Mouse (Mus musculus) layer of hippocampus, postnatal 36 days (tissue): ENCODE data around the gene Ttc22. TPM values are rescaled to one million over a fixed set of nuclear protein-coding genes. Genes with fewer than 3 reads are reported as not detected.
A peak's percentile ranks its signal among the peaks of the same experiment; 100 is the strongest.

Source experiments
- DNase-seq, 2 experiments: peaks; one replicate each; pipeline ENCODE4 v3.0.0; 2022
- total RNA-seq, 2 experiments: library from RNA; stranded (reverse); gene quantifications; 2 replicates each; pipeline ENCODE4 v1.2.3; 2021

The Ttc22 gene
- under 1 TPM; 0.51 to 0.60 TPM for total RNA-seq

GRCm38 (mm10) chr4:106622030-106622493, at the start of gene Ttc22:
Gene Ttc22, plus strand, starts transcription at chr4:106622432.
- DNase-seq = no peak

DNA sequence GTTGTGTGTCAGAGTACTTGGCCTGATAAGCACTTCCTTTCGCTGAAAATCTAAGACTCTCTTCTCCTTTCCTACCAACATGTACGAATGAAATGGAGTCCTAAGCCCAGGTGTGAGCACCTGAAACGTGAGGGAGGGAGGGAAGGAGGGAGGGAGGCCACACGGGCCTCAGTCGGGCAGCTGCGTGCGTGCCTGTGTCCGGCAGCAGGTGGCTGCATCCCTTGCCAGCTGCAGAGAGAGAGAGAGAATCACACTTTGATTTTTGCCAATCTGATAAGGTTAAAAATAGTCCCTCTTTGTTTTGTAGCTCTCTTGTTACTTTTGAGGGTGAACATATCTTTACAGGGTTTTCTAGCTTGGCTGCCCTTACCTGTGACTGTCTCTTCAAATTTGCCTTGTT, 47.2 kb upstream of the Ttc22 start:
- no peak for DNase-seq

DNA sequence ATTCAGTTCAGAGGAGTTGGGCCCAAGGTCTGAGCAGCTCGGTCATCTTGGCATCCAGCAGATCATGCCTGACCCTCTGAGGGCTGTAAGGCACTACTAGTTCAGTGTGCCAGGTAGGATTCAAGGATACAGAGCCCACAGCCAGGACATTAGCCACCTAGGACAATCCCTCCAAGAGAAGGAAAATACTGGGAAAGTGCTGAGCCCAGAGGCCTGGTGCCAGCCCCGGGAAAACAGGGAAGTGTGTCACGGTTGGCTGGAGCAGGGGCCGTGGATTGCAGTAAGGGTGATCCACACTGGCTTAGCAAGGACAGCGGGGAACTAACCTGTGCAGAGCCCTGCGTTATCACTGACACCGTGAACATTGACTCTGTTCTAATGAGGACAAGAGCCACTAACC, 44.7 kb upstream of the Ttc22 start:
- no peak for DNase-seq

GRCm38 (mm10) chr4:106581176-106581864, 40.9 kb upstream of the Ttc22 start:
- DNase-seq = no peak

- DNase-seq = no peak
Observed at GRCm38 (mm10) chr4:106581865-106582204, 40.4 kb upstream of the Ttc22 start.

DNA sequence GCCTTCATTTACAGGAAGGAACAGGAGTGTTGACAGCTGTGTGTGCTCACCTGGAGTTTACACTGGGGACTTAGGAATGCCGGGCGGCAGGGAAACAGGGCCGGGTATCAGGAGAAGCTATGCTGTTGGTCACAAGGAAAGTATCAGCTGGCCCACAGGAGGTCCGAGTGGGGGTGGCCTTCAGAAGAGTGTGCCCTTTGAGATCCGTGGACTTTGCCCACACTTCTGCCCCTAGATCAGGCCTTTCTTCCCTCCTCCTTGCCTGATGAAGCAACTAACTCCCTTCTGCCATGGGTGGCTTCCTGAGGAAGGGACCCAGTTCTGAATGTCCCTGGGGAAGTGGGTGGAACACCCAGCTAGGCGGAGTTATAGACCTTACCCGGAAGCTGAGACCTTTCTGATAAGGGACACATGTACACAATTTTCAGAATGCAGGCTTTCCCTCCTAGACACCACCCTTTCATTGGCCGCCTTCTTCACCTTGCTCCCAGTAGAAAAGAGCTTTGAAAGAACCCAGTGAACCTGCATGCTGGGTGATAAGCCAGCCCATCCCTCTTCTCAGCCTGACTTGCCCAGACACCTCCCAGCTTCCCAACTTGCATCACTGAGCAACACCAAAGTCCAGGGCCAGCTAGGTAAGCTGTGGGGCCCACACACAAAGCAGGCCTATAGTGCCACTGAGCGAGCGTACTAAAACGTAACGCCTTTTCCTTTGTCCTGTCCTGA, 39.6 kb upstream of the Ttc22 start:
- DNase-seq = no peak

DNA sequence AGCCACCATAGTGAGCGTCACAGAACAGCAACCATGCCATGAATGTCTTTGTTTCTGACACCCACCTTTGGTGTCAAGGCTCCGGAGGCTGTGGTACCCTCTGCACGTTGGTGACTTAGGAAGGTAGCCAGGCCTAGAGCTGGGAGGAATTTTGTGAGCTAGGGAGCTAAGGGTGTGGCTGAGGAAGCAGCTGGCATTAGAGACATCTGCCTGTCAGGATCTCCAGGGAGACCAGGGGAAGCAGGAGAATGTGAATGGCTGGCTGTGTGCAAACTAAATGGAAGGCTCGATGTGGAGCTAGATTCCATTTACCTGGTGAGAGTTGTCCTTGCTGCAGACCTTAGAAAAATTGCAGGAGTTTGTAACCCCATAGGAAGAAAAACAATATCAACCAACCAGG, 37.6 kb upstream of the Ttc22 start:
- no peak for DNase-seq

DNA sequence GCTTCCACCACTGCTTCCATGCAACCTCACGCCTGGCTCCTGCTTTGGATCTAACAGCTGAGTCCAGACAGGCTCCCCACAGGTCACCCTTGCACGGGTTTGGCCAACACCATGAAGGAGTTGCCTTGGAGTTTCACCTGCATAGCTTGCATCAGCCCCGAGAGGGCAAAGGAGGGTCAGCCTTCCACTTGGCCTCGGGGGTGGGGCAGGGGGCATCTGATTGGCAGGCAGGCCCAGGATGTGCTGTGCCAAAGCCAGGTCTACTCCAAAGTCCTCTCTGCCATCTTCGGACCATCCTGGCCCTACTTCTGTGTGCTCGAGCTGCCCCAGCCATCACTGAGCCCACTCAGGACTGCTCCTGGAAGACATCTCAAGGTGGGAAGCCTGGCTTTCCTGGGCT, 35.2 kb upstream of the Ttc22 start:
- no peak for DNase-seq

DNA sequence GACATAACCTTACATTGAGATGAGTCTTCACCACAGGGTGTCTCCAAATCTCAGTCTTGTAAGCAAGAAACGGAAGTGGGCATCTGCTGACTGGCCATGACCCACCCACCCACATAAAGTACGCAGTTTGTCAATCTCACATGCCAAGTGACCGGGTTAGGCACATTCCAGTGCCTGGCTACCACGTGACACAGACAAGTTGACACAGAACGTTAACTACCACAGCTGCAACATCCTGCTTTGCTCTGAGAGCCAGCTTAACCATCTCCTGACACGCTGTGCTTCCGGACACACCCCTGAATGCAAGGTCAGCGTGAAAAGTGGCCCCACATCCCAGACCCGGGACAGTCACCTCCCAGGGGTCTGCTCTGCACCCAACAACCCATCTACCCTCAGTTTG, 32.1 kb upstream of the Ttc22 start:
- DNase-seq = no peak

DNA sequence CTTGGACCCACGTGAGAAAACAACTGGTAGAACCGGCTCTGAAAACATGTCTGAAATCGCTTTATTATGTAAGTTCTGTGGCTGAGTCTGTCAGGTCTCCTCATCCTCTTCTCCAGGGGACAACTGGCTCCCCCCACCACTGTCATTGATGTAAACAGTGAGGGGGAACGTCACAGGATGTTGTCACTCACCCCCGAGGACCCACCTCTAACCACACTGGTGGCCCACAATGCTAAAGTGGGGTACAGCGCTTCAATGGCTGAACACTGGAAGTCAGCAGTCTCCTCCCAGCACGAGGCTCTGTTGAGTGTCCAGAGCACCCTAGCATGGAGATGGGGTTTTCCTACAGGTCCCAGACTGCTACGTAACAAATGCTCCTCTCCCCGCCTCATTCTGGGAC, 31.4 kb upstream of the Ttc22 start:
- no peak for DNase-seq

DNA sequence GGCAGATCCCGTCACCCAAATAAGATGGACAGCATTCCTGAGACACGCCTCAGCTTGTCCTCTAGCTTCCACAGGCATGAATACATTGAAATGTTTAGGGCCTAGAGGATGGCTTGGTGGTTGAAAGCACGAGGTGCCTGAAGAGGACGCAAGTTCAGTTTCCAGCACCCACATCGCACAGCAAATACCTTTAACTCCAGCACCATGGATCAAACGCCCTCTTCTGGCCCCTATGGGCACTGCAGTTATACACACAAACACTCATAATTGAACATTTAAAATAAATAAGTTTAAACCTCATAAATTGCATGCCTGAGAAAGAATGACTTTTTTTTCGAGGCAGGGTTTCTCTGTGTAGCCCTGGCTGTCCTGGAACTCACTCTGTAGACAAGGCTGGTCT, 28.6 kb upstream of the Ttc22 start:
- no peak for DNase-seq

- no peak for DNase-seq
Observed at GRCm38 (mm10) chr4:106596200-106596599, 26.0 kb upstream of the Ttc22 start.

- DNase-seq = no peak
Observed at GRCm38 (mm10) chr4:106597055-106597454, 25.2 kb upstream of the Ttc22 start.

DNA sequence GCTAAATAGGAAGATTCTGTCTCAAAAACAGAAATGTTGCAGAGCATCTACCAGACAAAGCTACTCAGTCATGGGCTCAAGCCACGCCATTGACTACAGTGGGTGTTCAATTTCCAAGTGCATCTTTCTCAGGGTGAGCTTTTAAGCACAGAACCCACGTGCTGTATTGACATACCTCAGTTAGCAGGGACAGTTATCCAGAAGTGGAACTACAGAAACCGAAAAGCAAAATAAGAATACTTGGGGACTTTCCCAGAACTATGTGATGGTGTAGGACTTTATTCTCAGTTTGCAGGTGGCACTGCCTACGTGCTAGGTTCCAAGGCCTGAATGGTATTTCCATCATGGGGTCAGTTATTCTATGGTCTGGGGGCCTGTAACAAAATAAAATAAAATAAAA, 24.5 kb upstream of the Ttc22 start:
- no peak for DNase-seq

- no peak for DNase-seq
Observed at GRCm38 (mm10) chr4:106599415-106599814, 22.8 kb upstream of the Ttc22 start.

DNA sequence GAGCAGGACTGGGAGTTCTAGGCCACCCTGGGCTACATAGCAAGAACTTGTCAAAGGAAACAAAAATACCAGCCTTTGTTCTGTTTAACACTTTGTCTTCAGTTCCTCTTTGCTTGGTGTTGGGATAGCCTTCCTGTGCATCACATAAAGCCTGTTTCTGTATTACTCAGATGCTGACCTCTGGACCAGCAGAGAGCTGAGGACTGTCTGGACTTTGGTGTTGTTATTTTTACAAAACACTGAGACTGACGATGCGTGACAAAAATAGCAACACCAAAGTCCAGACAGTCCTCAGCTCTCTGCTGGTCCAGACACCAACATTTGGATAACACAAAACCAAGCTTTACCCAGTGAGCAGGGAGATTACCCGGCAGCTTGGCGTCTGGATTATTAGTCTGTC, 21.5 kb upstream of the Ttc22 start:
- no peak for DNase-seq

DNA sequence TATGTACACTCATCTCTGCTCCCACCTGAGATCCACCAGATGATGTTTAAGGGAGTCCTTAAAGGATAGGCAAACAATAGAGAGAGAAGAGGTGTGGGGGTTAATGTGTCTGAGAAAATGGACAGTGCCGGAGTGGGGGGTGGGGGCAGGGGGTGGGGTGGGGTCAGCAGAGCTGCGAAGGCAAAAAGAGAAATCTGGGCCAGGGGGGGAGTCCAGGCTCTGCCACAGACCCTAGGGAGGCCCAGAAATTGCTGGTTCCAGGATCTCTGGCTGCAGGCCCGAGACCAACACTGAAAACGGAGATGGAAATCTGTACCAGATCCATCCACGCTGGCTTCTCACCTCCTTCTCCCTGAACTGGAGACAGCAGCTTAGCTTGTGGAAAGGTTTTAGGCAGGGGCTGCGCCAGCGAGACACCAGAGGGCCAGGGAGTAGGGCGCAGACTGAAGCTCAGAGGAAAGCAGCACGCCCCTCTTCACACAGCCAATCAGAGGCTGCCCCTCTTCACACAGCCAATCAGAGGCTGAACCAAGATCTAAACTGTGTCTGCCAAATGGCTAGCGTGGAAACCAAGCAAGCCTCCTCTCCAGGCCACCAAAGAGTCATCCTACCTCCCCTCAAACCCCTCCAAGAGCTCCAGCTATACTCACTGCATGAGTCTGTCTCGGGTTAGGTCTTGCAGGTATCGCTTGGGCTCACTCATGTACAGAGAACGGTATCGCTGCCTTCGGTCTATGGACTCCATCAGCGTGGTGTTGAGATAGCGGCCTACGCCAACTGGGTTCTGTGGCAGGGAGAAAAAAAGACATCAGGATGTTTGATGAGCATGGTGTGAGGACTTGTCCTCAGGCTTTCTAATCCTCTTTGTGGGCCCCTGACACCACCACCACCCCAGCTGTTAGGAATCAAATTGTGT, 15.3 kb upstream of the Ttc22 start:
- no peak for DNase-seq

DNA sequence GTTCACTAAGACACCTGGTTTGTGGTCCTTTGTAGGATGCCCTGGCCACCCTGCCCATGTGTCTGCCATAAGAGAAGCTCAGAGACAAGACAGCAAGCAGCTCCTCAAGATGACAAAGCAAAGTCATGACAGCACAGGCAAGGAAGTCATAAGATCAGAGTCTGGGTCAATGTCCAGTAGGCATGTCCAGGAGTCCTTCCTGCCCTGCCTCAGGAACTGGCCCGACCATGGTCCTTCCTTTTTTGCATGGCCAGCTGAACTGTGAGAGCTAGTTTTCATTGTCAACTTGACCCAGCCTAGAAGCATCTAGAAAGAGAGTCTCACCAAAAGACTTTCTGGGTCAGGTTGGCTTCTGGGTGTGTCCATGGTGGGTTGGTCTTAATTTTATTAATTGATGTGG, 14.3 kb upstream of the Ttc22 start:
- DNase-seq = no peak

DNA sequence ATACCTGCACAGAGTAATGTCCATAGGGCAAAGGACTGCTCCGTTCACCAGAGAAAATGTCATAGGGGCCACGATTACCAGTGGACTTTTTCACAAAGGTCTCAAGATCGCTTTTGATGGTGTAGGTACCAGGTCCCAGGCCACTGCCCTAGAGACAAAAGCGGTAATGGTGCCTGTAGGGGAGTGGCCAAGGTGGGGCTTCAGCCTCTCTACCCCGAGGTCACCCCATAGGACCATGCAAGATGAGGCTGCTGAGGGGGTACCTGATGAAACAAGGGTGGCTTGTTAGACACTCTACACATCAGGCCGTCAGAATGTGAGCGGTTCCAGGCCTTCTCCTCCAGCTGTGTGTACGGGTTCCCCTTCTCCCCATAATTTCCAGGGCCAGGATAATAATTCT, 9.1 kb upstream of the Ttc22 start:
- no peak for DNase-seq

DNA sequence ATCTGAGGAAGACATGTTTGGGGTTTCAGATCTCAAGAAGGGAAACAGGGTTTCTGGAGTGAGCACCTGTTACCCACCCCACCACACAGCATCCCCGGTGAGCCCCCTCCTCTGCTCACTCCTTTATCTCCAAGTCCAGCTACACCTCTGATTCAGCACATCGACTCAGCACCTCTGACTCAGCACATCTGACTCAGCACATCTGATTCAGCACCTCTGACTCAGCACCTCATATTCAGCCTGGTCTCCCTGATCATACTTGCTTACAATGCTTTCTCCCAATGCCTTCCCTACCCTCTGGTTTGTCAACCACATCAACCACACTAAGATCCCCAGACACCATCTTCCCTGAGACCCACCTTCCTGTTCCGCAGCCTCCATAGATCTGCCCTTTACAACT, 8.7 kb upstream of the Ttc22 start:
- DNase-seq = no peak

DNA sequence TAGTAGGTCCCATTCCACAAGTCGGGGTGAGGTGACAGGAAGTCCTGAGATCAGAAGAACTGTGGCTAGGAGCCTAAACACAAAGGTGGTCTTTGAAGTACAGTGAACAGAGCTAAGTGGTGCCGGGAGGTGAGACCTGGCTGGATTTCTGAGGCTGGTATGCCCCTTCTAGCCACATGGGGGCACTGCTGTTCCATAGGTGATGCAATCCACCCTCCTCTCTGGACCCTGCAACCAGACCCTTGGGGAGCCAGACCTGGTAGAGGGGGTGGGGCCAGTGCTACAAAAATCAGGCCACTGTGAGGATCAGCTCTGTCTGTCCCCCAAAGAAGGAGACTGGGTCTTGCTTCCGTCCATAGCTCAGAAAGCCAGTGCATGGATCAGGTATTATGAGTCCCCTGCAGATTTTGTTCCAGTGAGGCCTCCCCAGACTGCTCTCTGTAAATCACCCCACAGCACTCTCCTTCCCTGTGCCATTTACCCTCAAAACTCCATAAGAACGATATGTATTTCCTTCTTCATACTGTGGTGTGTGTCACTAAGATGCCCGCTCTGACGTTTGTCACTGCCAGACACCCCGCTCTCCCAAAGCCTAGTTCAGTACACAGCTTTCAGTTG, 7.9 kb upstream of the Ttc22 start:
- DNase-seq = peak; percentile 75 to 76

DNA sequence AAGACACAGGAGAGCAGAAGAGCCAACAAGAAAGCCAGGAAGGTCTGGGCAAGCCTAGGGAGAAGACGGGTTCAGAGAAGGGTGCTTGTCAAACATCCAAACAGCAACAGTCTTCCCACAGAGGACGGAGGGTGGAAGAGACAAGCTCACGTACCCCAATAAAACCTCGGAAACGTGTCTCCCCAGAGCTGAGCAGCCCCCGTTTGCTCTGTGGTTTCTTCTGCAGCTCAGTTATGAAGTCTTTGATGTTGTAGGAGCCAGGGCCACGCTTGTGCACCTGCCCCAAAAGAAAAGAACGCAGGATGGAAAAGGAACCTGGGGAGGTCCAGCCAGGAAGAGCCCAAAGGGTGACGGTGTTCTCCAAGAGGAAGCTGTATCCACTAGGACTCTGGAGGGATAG, 7.4 kb upstream of the Ttc22 start:
- no peak for DNase-seq

DNA sequence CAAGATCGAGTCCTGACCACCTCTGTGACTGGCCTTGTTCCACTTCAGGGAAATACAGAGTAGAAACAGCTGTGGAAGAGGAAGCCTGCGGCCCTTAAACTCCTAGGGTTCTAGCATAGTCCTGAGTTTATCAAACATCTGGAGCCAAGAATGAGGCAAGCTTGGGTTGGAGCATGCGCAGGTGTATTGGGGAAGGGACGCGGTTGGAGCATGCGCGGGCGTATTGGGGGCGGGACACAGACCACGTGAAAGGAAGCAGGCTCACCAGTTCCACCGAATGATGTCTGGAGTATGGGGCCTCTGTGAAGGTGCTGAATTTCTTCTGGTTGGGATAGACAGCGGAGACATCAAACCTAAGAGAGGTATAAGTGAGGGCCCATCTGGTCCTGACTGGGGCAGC, 6.6 kb upstream of the Ttc22 start:
- DNase-seq = no peak
